Comparison of ENCODE assay signal across 26 mouse cellular contexts in the genomic region with DNA sequence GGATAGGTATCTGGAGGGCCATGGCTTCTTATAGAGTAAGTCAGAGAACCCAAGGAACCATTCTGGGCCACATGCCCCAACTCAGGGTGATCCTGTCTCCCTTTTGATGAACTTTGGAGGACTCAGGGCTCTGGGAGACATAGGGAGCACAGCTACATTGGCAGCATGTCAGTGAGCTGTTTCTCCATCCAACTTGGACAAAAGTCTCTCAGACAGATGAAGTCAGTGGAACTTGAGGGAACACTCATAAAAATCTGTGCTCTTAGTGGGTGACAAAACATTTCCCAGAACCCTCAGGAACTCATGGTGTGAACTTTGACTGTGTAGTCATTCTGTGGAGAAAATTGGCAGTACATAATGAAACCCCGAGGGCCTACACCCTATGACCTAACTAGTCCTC. TPM values are rescaled to one million over a fixed set of nuclear protein-coding genes. Genes with fewer than 3 reads are reported as not detected.
DNase-seq lines count a peak whose midpoint lies in the region; TF ChIP-seq lines count a peak whose summit lies in the region.
"Had no signal": no experiment of that assay in that cellular context is flagged by ENCODE, and none has a peak within 500 bp of the region (broad histone marks: within the 10 kb centered on the region; RNA-seq: fewer than 3 reads in every experiment).

No protein-coding gene starts in this region.

- no peaks in the 10 kb centered on the region for H3K36me3 ChIP-seq in heart, adult 2 months (ENCODE audit: control insufficient read depth, insufficient read depth, low read length)
- H3K36me3 ChIP-seq in heart, embryonic 10.5 days = no peaks in the 10 kb centered on the region
- H3K36me3 ChIP-seq: embryonic facial prominence, embryonic 12.5 days; forebrain, embryonic 12.5 days; liver, embryonic 13.5 days; midbrain, embryonic 15.5 days; neural tube, embryonic 12.5 days had no signal

- peaks cover 1% of the 10 kb centered on the region for H3K4me1 ChIP-seq in heart, adult 2 months (ENCODE audit: control insufficient read depth, insufficient read depth, low read length)
- no peaks in the 10 kb centered on the region for H3K4me1 ChIP-seq in heart, embryonic 10.5 days
- H3K4me1 ChIP-seq: embryonic facial prominence, embryonic 12.5 days; forebrain, embryonic 12.5 days; liver, embryonic 13.5 days; midbrain, embryonic 15.5 days; neural tube, embryonic 12.5 days had no signal

- intact Hi-C loops in heart, adult 2 months (cut with DNase I) = no loop called here
- intact Hi-C loops in gastrocnemius, postnatal 36 days (cut with DNase I) = no loop called here

- no peak for TF ChIP-seq POLR2A in heart, adult 2 months (IDR thresholded peaks at IDR 0.05; ENCODE audit: insufficient read depth, low read depth, low read length)

- H3K9me3 ChIP-seq in heart, embryonic 10.5 days = no peaks in the 10 kb centered on the region
- H3K9me3 ChIP-seq: embryonic facial prominence, embryonic 12.5 days; forebrain, embryonic 12.5 days; liver, embryonic 13.5 days; midbrain, embryonic 15.5 days; neural tube, embryonic 12.5 days had no signal

- no peak overlapping the region for H3K9ac ChIP-seq in heart, adult 2 months (ENCODE audit: low read depth, low read length)
- H3K9ac ChIP-seq: embryonic facial prominence, embryonic 12.5 days; forebrain, embryonic 12.5 days; hindbrain, embryonic 14.5 days; liver, embryonic 13.5 days; lung, embryonic 14.5 days; midbrain, embryonic 15.5 days; neural tube, embryonic 12.5 days had no signal

- TF ChIP-seq EP300 in heart, adult 2 months (IDR thresholded peaks at IDR 0.05; ENCODE audit: insufficient read depth, low read depth, low read length) = no peak

- peak overlapping the region; percentile 40 for H3K27ac ChIP-seq in heart, adult 2 months
- H3K27ac ChIP-seq in heart, embryonic 10.5 days = no peak overlapping the region
- H3K27ac ChIP-seq: embryonic facial prominence, embryonic 12.5 days; forebrain, embryonic 12.5 days; hindbrain, embryonic 14.5 days; liver, embryonic 13.5 days; midbrain, embryonic 15.5 days; neural tube, embryonic 12.5 days had no signal

- no peak overlapping the region for H3K4me3 ChIP-seq in heart, adult 2 months
- no peak overlapping the region for H3K4me3 ChIP-seq in heart, embryonic 10.5 days
- H3K4me3 ChIP-seq: embryonic facial prominence, embryonic 12.5 days; forebrain, embryonic 12.5 days; liver, embryonic 13.5 days; midbrain, embryonic 15.5 days; neural tube, embryonic 12.5 days had no signal

- 80% methylated on average over 1 of the region's 1 CpGs for WGBS in heart, adult 2 months
- WGBS in heart, embryonic 10.5 days = 78% methylated on average over 1 of the region's 1 CpGs

- H3K79me2 ChIP-seq in heart, adult 2 months (replicated peaks; ENCODE audit: control insufficient read depth, insufficient read depth, low read length) = no peaks in the 10 kb centered on the region

- TF ChIP-seq CTCF in heart, adult 2 months (IDR thresholded peaks at IDR 0.05) = no peak

- peak; percentile 40 for DNase-seq in adrenal gland, postnatal 10 days
- DNase-seq in adrenal gland, postnatal 25 days = no peak
- peak; percentile 34 to 55 for DNase-seq in heart, adult 2 months
- no peak for DNase-seq in heart, embryonic 10.5 days (ENCODE audit: low spot score)
- peak; percentile 25 to 31 for DNase-seq in gastrocnemius, postnatal 36 days
- peak; percentile 78 for DNase-seq in skeletal muscle tissue, adult 2 months (ENCODE audit: low read depth, low spot score)
- no peak for DNase-seq in layer of hippocampus, postnatal 10 days (ENCODE audit: low spot score in 2 of 2)
- DNase-seq: cerebellum, adult 11-12 months; cerebellum, postnatal 14 days; kidney, adult 18-20 months; kidney, postnatal 4 days; liver, embryonic 13.5 days; lung, embryonic 14.5 days; lung, postnatal 4 days; right cerebral cortex, postnatal 14 days; thymus, postnatal 14 days had no signal

- H3K27me3 ChIP-seq in heart, adult 2 months (ENCODE audit: control insufficient read depth, insufficient read depth, low read length) = no peaks in the 10 kb centered on the region
- H3K27me3 ChIP-seq in heart, embryonic 10.5 days (ENCODE audit: insufficient read depth, poor library complexity, severe bottlenecking) = no peaks in the 10 kb centered on the region
- H3K27me3 ChIP-seq: embryonic facial prominence, embryonic 12.5 days; forebrain, embryonic 12.5 days; liver, embryonic 13.5 days; midbrain, embryonic 15.5 days; neural tube, embryonic 12.5 days had no signal

RNA-seq across cellular contexts. Expression of gene Cd200r3, which starts 53.2 kb away (rescaled TPM):
- under 1 TPM; 0.15 to 0.21 TPM for total RNA-seq in adrenal gland, postnatal 10 days (2021)
- not detected in 2 replicates for total RNA-seq in adrenal gland, postnatal 25 days (2021)
- not detected for total RNA-seq in heart, adult 2 months (2021)
- polyA plus RNA-seq in heart, adult 2 months (2012; rRNA removed) = not detected in 2 replicates
- 0.36 and 0.54 TPM in 2 replicates for polyA plus RNA-seq in heart, embryonic 10.5 days (2016; fragmentation: Nextera tagmentation; extraction: Ambion mirVana)
- not detected for total RNA-seq in gastrocnemius, postnatal 36 days (2021)
- not detected for total RNA-seq in layer of hippocampus, postnatal 10 days (2021)
- total RNA-seq: adrenal gland, postnatal 36 days; ES-E14; left cerebral cortex, adult 18-20 months; left cerebral cortex, postnatal 36 days had no signal
- polyA plus RNA-seq: embryonic facial prominence, embryonic 12.5 days; forebrain, embryonic 12.5 days; gonadal fat pad, adult 2 months; hindbrain, embryonic 14.5 days; midbrain, embryonic 15.5 days; neural tube, embryonic 12.5 days had no signal

Comparison
In these comparisons a context has a peak if more than half of its experiments do, and no peak if none do; other contexts are left out.
1. DNase-seq: peak in adrenal gland, postnatal 10 days (single experiment), heart, adult 2 months (2 of 2), gastrocnemius, postnatal 36 days (2 of 2) and skeletal muscle tissue, adult 2 months (single experiment); none in adrenal gland, postnatal 25 days (single experiment), heart, embryonic 10.5 days (single experiment) and layer of hippocampus, postnatal 10 days (0 of 2).